Mouse (Mus musculus) B cell, adult 2 months (primary cell): Measurements from ENCODE around the gene Slc9a3r2.

Experiments used
- DNase-seq, 2 experiments: peaks; one replicate each; pipeline ENCODE4 v3.0.0; 2022

The Slc9a3r2 gene

DNA sequence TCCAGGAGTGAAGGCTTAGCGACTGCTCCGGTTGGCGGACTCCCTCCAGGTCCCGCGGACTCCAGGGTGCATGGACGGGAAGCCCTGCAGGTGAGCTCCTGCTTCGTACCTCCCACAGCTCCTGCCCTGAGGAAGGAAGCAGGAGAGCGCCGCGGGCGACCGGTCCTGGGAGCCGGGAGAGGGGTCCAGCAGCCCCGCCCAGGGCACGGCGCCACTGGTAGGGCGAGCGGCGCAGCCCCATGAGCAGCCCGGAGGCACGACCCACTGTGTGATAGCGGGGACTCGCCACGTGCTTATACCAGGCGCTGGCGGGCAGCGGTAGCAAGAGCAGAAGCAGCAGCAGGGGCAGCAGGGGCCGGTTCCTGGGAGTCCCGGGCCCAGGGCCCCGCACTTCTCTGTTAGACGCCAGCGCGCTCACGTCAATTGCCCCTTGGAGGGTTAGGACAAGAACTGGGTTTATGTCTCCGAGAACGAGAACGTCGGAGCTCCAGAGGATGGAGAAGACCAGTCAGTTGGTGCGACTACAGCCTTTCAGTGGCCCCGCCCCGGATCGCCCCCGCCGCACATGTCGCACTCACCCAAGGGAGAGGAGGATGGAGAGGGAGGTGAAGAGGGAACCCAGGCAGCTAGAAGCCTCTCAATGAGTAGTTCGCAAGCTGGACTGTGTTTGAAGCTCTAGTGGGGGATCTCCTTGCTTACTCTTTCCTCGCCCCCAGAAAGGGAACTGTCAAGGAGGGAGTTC, 8.1 kb upstream of the Slc9a3r2 start, which contains the start of gene Npw:
TSS of gene Npw (minus strand) at position 441 of the 742 bp plus-strand sequence.
- DNase-seq, result peak; percentile 33 to 40

DNA sequence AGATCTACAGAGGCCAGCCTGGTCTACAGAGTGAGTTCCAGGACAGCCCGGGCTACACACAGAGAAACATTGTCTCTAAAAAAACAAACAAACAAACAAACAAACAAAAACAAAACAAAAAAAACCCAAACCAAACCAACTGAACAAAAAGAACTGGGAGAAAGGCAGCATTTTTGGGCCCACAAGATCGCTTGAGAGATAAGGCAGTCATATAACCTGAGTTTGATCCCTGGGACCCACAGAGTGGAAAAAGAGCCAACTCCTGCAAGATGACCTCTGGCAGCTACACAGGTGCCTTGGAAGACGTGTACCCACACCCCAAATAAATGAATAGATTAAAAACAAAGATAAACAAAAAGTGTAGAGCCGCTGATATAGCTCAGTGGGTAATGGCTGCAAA, 4.8 kb upstream of the Slc9a3r2 start:
- DNase-seq, result no peak

DNA sequence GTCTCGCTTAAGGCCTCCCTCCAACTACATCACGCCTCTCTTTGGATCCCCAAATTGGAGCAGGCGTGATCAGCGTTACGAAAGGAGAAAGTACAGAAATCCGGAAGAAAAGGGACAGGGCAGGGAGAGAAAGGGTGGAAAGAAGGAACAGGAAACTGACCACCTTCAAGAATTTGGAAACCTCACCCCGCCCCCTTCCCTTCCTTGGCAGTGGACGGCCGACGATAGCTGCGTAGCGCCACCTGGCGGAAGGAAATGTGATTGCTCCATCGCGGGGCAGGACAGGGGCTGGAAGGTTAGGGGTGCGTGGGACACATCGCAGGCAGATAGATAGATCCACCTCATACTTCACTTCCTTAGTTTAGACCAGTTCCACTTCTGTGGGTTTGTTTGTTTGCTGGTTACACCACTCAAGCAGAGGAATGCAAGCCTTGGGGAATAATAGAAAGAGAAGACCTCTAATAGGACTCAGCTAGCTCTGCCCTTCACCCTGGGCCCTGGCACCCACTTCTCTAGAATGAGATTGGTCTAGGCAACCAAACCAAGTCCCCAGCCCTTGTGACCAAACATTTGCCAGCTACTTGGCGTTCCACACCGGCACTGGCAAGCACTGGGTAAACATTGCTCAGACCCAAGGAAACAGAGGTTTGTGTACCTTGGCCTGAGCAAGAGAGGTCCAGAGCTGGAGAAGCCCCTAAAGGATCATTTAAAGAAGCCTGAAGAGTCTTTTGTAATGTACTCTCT, 4.0 kb upstream of the Slc9a3r2 start:
- DNase-seq, result peak; percentile 84

DNA sequence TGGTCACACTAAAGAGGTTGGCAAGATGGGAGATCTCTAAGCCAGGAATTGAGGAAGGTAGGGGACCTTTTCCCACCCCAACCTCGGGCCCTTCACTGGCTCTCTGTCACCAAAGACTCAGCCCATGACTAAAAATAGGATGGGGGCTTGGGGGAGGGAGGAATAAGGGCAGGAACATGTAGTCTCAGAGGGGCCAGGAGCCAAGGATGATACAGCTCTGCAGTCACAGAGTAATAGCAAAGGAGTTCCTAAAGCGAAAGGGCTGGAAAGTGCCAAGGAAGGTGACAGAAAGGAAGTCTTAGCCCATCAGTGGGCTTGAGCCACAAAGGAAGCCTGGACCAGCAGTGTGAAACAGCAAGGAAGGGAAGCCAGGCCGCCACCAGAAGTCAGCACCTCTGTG, 1.7 kb upstream of the Slc9a3r2 start:
- no peak for DNase-seq

DNA sequence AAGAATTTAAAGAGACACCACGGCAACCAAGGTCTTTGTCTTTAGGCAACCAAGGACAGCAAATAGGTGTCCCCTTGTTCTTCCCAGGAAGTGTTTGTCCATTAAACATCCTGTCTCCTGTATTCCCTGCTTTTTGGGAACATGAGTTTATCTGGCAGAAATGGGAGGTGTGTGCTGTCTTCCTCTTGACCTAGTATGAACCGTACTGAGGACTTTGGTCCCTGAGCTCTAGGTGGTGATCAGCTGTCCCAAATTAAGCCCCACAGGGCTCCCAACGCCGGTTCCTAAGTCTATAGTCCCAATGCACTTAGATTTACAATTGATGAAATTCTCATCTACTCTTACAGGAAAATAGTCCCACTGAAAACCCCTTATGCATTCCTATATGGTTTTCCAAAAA, 639 bp upstream of the Slc9a3r2 start:
- DNase-seq, result no peak

DNA sequence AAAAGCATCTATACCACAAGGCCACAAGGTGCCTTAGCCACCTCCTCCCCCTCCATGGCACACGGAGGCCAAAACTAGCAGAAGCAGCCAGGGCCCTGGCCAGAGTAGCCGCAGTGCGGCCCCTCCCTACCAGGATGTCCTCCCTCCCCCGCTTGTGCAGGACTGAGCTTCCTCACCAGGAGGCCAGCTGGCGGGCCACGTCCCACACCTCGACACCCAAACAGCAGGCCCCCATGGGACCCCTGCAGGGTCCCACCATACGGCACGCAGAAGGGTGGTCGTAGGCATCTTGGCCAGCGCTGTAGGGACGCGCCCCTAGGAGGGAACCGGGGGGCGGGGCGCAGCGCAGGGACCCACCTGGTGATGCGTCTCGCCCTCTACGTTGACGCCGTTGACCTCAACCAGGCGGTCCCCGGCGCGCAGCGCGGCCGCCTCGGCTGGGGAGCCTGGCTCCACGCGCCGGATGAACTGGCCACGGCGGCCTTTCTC, 502 bp downstream of the Slc9a3r2 start:
- DNase-seq, result peak; percentile 21 to 27

DNA sequence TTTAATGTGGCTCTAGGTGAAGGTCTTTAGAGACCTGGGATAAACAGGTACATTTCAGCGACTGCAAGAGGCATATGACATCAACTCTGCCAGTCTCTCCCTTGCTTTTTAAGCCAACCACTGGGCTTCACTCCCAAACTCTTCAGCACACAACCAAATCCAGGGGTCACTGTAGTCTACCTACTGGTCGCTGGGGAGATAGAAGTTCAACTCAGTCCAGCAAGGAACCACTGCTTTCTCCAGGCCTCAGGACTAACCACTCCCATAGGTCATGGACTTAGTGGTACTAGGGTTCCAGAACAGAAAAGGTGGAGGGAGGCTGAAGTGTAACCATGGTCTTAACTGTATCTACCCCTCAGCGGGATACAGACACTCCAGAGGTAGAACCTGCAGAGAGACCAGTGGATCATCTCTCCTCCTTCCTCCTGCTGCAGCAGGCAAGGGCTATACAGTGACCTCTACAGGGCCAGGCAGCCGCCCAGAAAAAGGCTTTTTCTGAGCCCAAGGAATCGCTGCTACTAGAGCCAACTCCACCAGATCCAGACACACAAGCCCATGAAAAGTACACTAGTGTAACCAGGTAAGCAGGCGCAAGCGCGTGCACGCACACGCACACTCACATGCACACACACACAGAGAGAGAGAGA, 1.3 kb downstream of the Slc9a3r2 start:
- DNase-seq, result no peak

DNA sequence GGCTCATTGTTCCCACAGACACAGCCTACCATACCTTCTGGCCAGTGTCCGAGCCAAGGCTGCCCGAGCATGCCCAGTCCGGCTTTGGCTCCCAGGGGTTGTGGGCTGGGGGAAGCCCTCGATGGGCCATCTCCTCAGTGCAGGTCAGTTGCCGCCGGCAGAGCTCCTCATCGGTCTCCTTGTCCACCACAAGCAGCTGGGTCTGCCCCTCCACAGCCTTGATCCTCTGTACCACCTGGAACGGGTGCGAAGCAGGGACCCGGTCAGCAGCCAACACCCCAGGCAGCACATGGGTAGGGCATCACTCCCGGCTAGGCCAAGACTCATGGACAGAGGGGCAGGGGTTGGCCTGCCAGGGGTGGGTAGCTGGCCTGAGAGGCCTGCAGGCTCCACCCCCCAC, 2.6 kb downstream of the Slc9a3r2 start:
- no peak for DNase-seq

DNA sequence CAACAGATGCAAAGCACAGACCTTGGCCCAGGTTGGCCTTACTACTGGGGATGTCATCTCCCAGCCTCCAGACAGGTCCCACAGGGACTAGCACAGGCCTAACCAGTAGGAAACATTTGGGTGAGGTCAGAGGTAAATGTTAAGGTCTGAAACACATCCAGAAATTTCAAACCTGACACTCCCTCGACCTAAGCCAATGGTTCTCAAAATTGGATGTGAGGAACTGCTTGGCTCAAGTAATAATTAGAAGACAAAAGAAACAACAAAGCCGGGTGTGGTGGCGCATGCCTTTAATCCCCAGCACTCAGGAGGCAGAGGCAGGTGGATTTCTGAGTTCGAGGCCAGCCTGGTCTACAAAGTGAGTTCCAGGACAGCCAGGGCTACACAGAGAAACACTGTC, 3.7 kb downstream of the Slc9a3r2 start:
- no peak for DNase-seq

DNA sequence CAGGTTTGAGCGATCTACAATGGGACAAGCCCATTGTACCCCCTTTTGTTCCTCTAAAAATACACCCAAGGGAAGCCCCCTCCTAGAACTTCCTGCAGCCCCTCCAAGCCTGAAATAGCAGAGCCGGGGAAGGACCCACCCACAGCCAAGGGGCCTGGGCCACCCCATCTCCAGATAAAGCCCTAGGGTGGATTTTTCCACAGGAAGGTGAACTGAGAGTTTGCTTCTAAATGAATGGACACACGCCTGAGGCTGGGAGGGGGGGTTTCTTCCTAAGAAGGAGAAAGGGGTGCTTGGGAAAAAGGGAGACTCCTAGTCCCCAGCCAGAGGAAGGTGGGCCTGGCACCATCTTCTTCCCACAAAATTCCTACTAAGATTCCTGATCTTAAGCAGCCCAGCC, 4.2 kb downstream of the Slc9a3r2 start:
- DNase-seq, result no peak

DNA sequence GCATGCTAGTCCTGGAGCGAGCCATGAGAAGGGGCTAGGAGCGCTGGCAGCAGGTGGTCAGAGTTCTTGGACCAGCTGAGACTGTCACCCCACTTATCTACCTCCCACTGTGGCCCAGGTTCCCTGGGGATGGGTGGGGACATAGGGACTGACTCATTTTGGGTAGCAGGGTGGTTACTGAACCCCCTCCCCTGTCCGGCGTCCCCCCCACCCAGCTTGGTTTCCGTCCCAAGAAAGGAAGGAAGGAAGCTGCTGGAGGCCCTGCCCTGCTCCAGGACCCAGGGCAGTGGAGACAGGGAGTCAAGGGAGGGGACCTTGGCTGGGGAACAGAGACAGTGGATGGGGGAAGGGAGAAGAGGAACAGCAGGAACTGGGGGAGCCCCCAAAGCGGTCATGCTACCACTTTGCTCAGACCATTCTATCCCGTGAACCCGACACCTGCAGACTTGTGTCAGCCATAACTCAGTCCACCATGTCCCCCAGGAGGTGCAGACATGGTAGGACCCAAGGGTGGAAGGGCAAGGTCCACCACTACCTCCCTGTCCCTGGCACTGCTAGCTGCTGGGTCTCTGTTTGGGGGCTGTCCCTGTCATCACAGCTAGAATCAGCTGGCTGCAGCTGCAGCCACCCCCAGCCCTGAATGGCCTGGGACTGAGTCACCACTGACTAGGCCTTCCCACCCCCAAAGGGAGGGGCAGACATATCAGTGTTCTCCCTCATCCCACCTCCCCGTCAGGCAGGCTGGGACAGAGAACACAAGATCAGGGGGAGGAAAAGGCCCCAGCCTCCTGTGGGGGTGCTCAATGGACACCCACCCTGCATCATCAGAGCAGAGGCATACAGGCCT, 5.0 kb downstream of the Slc9a3r2 start:
- DNase-seq, result no peak

DNA sequence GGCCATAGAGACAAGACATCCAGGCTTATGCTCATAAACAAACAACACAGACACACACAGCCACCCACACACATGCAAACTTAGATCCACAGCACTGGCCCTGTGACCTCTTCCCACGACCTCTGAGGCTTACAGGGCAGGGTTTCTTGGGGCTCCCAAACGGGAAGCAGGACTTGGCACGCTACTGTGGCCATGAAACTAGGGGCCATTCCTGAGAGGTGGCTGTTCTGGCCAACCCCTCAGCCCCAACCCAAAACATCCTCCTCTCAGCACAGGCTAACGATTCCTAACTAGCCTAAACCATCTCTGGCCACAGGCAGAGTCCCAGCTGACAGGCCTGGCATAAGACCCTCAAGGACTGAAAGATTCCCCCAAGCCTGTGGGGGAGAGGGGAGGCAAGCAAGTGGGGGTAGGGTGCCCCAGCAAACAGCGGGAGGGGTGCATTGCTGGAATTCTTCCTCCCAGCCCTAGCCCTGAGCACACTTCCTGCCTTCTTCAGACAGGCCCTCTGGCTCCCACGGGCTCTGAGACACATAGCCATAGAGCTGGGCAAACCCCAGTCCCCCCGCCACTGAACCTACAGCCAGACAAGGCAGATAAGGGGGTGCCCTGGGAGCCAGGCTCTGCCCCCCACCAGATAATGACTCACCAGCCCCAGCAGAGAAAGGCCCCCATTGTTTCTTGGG, 6.0 kb downstream of the Slc9a3r2 start:
- DNase-seq, result no peak

DNA sequence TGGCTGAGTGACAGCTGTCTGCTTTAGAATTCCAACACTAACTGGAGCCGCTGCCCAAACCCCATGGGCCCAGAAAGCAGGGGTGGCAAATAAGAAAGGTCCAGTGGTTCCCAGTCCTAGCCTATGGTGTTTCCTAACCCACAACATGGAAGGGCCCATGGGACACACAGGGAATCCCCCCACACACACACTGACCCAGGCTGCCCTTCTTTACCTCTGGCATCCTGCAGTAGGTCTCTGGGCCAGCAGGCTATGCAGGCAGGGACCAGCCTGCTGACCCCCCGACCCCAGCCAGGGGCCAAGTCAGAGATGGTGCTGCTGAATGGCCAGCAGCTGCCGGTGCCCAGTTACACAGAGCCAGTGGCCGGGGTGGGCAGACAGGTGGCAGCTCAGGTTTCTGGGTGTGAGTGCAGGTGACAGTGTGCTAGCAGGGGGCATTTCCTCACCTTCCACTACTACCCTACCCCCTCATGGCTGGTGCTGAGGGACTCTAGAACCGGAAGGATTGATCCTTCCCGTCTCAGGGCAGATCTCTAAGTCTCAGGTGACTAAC, 7.3 kb downstream of the Slc9a3r2 start:
- no peak for DNase-seq

DNA sequence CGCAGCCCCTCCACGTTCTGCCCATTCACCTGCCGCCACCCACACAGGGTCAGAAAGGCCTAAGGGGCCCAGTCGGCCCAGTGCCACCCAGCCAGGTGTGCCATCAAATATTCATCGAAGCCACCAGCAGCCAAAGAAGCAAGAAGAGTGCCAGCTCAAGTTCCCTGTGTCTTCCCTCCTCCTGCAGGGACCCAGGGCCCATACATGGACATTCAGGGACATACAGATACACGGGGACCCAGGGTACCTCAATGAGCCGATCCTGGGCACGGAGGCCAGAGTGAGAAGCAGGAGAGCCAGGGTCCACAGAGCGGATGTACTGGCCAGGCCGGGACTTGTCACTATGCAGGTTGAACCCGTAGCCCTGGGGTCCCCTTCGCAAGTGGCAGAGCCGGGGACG, 8.2 kb downstream of the Slc9a3r2 start:
- DNase-seq, result no peak

DNA sequence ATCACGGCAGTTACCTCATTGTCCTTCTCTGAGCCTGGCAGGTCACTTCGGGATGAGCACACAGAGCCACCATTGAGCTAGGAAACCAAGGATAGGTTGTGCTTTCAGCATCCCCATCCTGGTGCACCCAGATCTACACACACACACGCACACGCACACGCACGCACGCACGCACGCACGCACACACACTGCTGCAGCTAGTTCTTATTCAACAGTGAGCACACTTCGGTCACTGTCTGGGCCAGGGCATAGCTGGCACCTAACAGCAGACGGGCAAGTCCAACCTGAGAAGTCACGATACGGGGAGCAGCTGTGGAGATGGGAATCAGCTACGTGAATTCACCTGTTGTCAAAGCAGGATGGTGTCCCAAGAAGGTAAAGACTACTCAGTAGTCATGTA, 9.5 kb downstream of the Slc9a3r2 start:
- DNase-seq, result no peak

DNA sequence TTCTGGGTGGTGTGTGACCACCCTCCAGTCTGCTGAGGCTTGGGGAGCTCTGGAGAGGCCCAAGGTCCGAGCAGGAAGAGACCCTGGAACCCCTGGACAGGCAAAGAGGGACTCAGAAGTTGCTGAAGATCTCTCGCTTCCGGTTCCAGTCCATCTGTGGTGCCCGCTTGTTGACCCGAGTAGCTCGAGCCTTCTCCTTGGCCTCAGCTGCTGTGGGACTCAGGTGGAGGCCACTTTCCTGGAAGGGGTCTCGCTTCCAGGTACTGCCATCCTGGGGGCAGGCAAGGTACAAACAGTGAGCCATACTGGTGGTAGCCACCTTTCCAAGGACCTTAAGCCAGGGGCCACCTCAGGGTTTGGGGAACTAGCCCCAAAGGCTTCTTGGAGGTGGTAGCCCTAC, 10.0 kb downstream of the Slc9a3r2 start:
- no peak for DNase-seq

DNA sequence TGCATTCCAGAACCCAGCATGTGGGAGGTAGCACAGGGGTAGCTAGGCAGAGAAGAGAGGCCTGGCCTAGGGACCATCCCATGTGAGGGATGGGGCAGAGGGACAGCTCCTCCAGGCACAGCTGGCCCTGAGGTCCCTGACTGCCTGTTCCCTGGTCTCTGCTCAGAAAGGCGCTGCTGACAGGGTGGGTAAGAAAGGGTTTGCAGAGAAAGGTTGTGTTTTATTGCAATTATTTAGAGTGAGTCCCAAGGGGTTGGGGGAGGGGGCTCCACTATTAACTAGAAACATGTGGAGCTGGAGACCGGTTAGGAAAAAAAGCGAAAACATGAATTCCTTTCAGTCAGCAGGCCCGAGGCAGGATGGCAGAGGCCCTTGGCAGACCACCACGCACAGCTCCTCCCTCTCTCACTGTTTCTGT, 10.5 kb downstream of the Slc9a3r2 start:
- DNase-seq, result no peak

DNA sequence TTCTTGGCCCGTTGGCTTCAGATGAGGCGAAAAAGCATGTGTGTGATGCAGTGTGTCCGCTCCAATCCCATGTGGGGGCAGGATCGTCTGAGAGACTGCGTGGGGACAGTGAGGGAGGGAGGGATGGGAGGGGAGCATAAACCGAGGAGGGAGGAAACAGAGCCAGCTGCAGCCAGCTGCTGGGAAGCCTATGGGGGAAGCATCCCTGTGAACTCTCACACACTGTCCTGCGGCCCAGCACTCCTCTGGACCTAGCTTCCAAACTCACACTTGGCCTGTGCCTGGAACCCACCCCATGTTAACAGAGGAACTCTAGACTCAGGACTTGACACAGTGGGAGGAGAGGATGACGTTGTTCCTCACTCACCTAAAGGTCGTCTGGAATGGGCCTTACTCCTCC, 11.3 kb downstream of the Slc9a3r2 start:
- DNase-seq, result no peak

DNA sequence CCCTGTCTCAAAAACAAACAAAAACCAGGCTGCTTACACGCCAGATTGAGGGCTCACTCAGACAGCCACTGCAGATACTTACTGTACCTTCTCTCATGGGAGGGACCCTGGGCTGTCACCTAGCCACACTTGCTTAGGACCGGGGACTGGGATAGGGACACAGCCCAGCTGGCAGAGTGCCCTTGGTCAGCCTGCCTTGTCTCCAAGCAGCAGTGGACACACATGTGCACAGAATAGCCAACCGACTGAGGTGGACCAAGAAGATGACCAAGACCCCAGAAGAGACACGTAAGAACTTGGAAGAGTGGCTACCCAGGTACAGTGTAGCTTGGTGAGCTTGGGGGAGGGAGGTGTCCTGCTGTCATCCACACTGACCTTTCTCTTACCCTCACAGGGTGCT, 11.9 kb downstream of the Slc9a3r2 start:
- DNase-seq, result no peak

DNA sequence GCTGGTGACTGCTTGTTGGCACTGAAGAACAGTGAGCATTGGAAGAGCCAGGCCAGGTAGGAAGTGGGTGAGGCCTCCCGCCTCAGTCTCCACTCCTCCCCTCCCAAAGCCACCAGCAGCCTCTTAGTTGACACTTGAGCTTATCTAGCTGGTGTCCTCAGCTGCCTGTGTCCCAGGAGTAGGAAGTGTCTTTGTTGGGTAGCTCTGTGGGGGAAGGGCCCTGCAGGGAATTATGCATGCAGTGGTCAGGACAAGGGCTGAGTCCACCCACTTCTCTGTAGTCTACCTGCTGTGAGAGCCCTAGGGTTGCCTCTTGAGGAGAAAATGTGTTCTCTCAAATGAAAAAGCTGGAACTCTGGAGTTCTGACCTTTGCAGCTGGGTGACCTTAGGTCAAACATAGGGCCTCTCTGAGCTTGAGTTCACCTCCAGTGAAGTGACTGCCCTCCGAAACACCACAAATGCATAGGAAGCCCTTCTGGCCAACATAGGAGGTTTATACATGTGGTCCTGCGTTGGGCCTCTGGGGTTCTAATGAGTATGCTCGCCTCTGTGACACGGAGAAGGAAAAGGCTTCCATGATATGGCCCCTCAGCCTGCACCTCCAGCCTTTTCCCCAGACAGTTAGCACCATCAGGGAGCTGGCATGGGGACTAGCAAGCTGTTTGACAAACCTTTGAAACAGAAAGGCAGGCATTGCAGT, 13.2 kb downstream of the Slc9a3r2 start:
- DNase-seq, result no peak

DNA sequence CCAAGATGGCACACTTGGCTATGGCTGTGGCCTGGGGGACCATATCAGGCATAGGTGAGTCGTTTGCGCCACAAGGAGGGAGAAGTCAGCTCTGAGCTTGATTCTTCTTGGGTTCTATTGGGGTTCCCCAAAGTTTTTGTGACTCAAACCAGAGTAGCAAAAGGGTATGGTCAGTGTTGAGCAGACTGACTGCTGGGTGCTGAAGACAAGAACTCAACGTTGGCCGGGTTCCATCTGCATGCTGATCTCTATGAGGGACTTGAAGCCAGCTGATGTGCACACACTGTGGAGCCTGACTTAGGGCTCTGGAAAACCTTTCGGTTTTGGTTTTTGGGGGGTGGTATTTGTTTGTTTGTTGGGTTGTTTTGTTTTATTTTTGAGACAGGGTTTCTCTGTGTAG, 14.4 kb downstream of the Slc9a3r2 start:
- no peak for DNase-seq
